Mouse (Mus musculus): Measurements from ENCODE around the gene Pde4d. TPM values are rescaled to one million over a fixed set of nuclear protein-coding genes. Genes with fewer than 3 reads are reported as not detected.

Pde4d gene
- polyA plus RNA-seq, 1 experiment from 2014 or later, result 32.1 TPM

- H3K4me1 ChIP-seq (ENCODE audit: control insufficient read depth, insufficient read depth, low read length), result no peaks in the 10 kb centered on the region
- H3K27ac ChIP-seq (ENCODE audit: low read depth, low read length), result no peak overlapping the region
- no peaks in the 10 kb centered on the region for H3K9me3 ChIP-seq (ENCODE audit: control insufficient read depth, low read length)
- ATAC-seq (ENCODE audit: low read depth), result no peak
- no peak overlapping the region for H3K9ac ChIP-seq (replicated peaks; ENCODE audit: low read depth, low read length)
- H3K4me3 ChIP-seq (ENCODE audit: low read depth, low read length), result no peak overlapping the region
- H3K36me3 ChIP-seq (ENCODE audit: control insufficient read depth, insufficient read depth, low read length), result no peaks in the 10 kb centered on the region
- H3K27me3 ChIP-seq (ENCODE audit: control insufficient read depth, insufficient read depth, low read length), result no peaks in the 10 kb centered on the region
- 68% methylated on average over 4 of the region's 4 CpGs for WGBS
- no peak overlapping the region for H3K4me2 ChIP-seq (ENCODE audit: low read depth, low read length)
Observed at GRCm38 (mm10) chr13:109802201-109802600, 1352.5 kb downstream of the Pde4d start.

- no peak for ATAC-seq (ENCODE audit: low read depth)
- no peak overlapping the region for H3K27ac ChIP-seq (ENCODE audit: low read depth, low read length)
- WGBS, result 87% methylated on average over 5 of the region's 5 CpGs
Observed at GRCm38 (mm10) chr13:109806193-109806966, 1356.6 kb downstream of the Pde4d start.

DNA sequence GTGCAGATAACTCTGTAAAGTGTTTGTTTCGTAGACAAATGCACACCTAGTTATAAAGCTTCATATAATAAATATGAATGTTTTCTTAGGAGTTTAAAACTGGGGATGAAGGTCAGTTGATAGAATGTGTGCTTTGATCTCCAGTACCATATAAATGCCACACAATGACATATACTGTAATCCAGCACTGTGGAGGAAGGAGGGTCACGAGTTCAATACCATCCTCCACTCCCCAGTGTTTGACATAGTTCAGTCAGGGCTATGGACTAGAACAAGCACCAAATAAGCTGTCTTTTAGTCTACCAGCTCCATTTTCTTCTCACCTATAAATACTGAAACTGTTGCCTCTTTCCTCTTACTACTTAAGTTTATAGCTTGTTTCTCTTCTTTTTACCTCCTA is 1357.3 kb downstream of the Pde4d start:
- ATAC-seq (ENCODE audit: low read depth), result no peak
- H3K9me3 ChIP-seq (ENCODE audit: control insufficient read depth, low read length), result no peaks in the 10 kb centered on the region
- WGBS, result 88% methylated on average over 2 of the region's 2 CpGs

More at GRCm38 (mm10) chr13:109806193-109806966, 1356.6 kb downstream of the Pde4d start:
- Histone ChIP-seq H3K9ac (replicated peaks; ENCODE audit: low read depth, low read length) (no peak overlapping the region), H3K27me3 (ENCODE audit: control insufficient read depth, insufficient read depth, low read length) (no peaks in the 10 kb centered on the region), H3K4me3 (ENCODE audit: low read depth, low read length) (no peak overlapping the region), H3K9me3 (ENCODE audit: control insufficient read depth, low read length) (no peaks in the 10 kb centered on the region), H3K36me3 (ENCODE audit: control insufficient read depth, insufficient read depth, low read length) (no peaks in the 10 kb centered on the region), H3K4me2 (ENCODE audit: low read depth, low read length) (no peak overlapping the region), H3K4me1 (ENCODE audit: control insufficient read depth, insufficient read depth, low read length) (no peaks in the 10 kb centered on the region)

DNA sequence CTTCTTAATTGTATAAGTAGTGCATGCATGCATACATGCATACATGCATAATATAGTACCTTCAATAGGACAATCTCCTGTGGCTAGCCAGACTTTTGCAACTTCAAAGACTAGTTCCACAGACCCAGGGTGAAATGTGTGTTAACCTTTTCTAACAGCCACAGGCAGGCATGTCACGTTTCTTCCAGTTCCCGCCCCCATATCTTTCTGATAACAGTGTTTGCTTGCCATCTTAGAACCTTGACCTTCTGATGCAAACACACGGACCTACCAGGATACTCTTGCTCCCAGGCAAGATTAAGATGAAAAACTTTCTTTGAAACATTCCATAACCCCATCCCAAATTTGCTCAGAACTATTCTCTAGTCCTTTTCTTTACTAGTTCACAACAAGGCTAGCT is 1357.7 kb downstream of the Pde4d start:
- Histone ChIP-seq H3K27ac (ENCODE audit: low read depth, low read length) (no peak overlapping the region), H3K9ac (replicated peaks; ENCODE audit: low read depth, low read length) (no peak overlapping the region), H3K36me3 (ENCODE audit: control insufficient read depth, insufficient read depth, low read length) (no peaks in the 10 kb centered on the region), H3K4me1 (ENCODE audit: control insufficient read depth, insufficient read depth, low read length) (no peaks in the 10 kb centered on the region), H3K4me3 (ENCODE audit: low read depth, low read length) (no peak overlapping the region), H3K9me3 (ENCODE audit: control insufficient read depth, low read length) (no peaks in the 10 kb centered on the region), H3K27me3 (ENCODE audit: control insufficient read depth, insufficient read depth, low read length) (no peaks in the 10 kb centered on the region), H3K4me2 (ENCODE audit: low read depth, low read length) (no peak overlapping the region)
- no peak for ATAC-seq (ENCODE audit: low read depth)
- 84% methylated on average over 3 of the region's 3 CpGs for WGBS

More for the DNA sequence above, 1357.3 kb downstream of the Pde4d start:
- H3K4me3 ChIP-seq (ENCODE audit: low read depth, low read length), result no peak overlapping the region
- H3K27me3 ChIP-seq (ENCODE audit: control insufficient read depth, insufficient read depth, low read length), result no peaks in the 10 kb centered on the region
- H3K27ac ChIP-seq (ENCODE audit: low read depth, low read length), result no peak overlapping the region
- H3K36me3 ChIP-seq (ENCODE audit: control insufficient read depth, insufficient read depth, low read length), result no peaks in the 10 kb centered on the region
- H3K9ac ChIP-seq (replicated peaks; ENCODE audit: low read depth, low read length), result no peak overlapping the region
- H3K4me2 ChIP-seq (ENCODE audit: low read depth, low read length), result no peak overlapping the region
- no peaks in the 10 kb centered on the region for H3K4me1 ChIP-seq (ENCODE audit: control insufficient read depth, insufficient read depth, low read length)

DNA sequence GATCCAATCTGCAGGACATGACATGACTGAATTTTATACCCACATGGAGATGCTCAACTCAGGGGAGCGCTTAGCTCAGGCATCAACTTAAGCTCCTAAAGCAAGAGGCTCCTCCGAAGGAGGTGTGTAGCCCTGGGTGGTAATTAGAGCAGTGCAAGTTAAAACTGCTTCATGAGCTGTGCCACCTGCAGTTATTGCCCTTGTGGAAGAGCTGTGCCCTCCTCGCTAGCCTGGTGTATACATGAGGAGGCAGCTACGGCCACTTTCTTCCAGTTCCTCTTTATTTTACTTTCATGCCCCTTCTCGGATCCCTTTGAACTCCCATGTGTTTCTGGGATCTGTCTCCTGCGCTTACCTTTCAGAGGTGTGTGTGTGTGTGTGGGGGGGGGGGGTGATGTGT is 1358.3 kb downstream of the Pde4d start:
- Histone ChIP-seq H3K27ac (ENCODE audit: low read depth, low read length) (no peak overlapping the region), H3K4me3 (ENCODE audit: low read depth, low read length) (no peak overlapping the region), H3K36me3 (ENCODE audit: control insufficient read depth, insufficient read depth, low read length) (no peaks in the 10 kb centered on the region), H3K9me3 (ENCODE audit: control insufficient read depth, low read length) (no peaks in the 10 kb centered on the region), H3K4me2 (ENCODE audit: low read depth, low read length) (no peak overlapping the region), H3K27me3 (ENCODE audit: control insufficient read depth, insufficient read depth, low read length) (no peaks in the 10 kb centered on the region), H3K4me1 (ENCODE audit: control insufficient read depth, insufficient read depth, low read length) (no peaks in the 10 kb centered on the region), H3K9ac (replicated peaks; ENCODE audit: low read depth, low read length) (no peak overlapping the region)
- WGBS, result 67% methylated on average over 6 of the region's 6 CpGs
- no peak for ATAC-seq (ENCODE audit: low read depth)

DNA sequence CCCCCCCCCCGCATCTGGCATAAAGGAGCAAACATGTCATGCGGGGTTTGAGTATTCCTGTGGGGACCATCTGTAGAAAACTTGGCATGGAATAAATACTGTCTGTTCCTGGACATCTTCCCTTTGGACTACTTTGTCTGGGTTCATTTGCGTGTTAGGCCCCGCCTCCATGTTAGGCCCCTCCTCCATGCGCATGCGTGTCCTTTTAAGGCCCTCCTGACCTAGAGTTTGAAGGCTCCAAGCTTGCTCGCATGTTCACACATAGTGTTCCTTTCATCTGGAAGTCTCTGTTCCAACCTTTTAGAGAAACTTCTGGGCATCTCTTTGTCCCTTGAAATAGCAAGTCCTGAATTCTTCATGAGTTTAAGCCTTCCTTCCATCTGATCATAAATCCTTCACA is 1359.2 kb downstream of the Pde4d start:
- 85% methylated on average over 6 of the region's 7 CpGs for WGBS
- Histone ChIP-seq H3K4me2 (ENCODE audit: low read depth, low read length) (no peak overlapping the region), H3K27me3 (ENCODE audit: control insufficient read depth, insufficient read depth, low read length) (no peaks in the 10 kb centered on the region), H3K9me3 (ENCODE audit: control insufficient read depth, low read length) (no peaks in the 10 kb centered on the region), H3K4me1 (ENCODE audit: control insufficient read depth, insufficient read depth, low read length) (no peaks in the 10 kb centered on the region), H3K4me3 (ENCODE audit: low read depth, low read length) (no peak overlapping the region), H3K36me3 (ENCODE audit: control insufficient read depth, insufficient read depth, low read length) (no peaks in the 10 kb centered on the region), H3K9ac (replicated peaks; ENCODE audit: low read depth, low read length) (no peak overlapping the region), H3K27ac (ENCODE audit: low read depth, low read length) (no peak overlapping the region)
- no peak for ATAC-seq (ENCODE audit: low read depth)

DNA sequence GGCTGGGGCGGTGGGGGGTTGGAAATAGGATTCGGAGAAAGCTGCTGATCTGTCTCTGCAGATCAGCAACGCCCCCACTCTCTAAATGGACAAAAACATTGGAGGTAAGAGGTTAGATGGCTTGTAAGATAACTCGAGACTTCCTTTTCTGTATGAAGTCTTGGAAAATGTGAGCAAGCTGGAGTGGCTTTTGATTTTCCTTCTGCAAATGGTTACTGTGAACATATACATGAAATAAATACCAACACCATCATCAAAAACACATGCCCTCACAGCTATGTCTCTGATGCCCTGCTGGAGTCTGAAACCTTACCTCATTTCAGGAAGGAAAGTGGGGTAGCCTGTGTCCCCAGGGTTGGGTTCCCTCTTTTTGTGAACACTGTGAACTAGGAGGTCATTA is 1359.9 kb downstream of the Pde4d start:
- Histone ChIP-seq H3K4me3 (ENCODE audit: low read depth, low read length) (no peak overlapping the region), H3K27ac (ENCODE audit: low read depth, low read length) (no peak overlapping the region), H3K27me3 (ENCODE audit: control insufficient read depth, insufficient read depth, low read length) (no peaks in the 10 kb centered on the region), H3K9ac (replicated peaks; ENCODE audit: low read depth, low read length) (no peak overlapping the region), H3K9me3 (ENCODE audit: control insufficient read depth, low read length) (no peaks in the 10 kb centered on the region), H3K4me2 (ENCODE audit: low read depth, low read length) (no peak overlapping the region), H3K4me1 (ENCODE audit: control insufficient read depth, insufficient read depth, low read length) (no peaks in the 10 kb centered on the region), H3K36me3 (ENCODE audit: control insufficient read depth, insufficient read depth, low read length) (no peaks in the 10 kb centered on the region)
- ATAC-seq (ENCODE audit: low read depth), result no peak
- 85% methylated on average over 4 of the region's 4 CpGs for WGBS

DNA sequence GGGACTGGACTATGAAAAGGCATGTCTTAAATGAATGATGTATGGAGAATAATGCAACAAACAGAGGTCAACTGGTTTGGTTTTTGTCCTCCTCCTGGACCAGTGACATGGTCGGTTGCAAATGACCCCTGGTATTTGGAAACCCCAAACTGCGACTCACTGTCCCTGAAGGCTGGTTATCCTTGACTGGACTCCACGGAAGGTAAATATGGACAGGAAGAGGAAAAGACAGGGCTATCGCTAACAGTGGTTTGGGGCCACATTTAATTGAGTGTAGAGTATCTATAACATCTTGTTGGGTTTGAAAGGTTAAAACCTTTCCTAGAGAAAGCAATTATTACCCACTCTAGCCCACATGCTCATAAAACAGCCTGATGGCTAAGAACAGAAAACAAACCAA is 1364.2 kb downstream of the Pde4d start:
- Histone ChIP-seq H3K36me3 (ENCODE audit: control insufficient read depth, insufficient read depth, low read length) (no peaks in the 10 kb centered on the region), H3K9ac (replicated peaks; ENCODE audit: low read depth, low read length) (no peak overlapping the region), H3K27ac (ENCODE audit: low read depth, low read length) (no peak overlapping the region), H3K4me1 (ENCODE audit: control insufficient read depth, insufficient read depth, low read length) (no peaks in the 10 kb centered on the region), H3K27me3 (ENCODE audit: control insufficient read depth, insufficient read depth, low read length) (no peaks in the 10 kb centered on the region), H3K4me2 (ENCODE audit: low read depth, low read length) (no peak overlapping the region), H3K4me3 (ENCODE audit: low read depth, low read length) (no peak overlapping the region), H3K9me3 (ENCODE audit: control insufficient read depth, low read length) (no peaks in the 10 kb centered on the region)
- ATAC-seq (ENCODE audit: low read depth), result no peak
- 95% methylated on average over 4 of the region's 4 CpGs for WGBS

DNA sequence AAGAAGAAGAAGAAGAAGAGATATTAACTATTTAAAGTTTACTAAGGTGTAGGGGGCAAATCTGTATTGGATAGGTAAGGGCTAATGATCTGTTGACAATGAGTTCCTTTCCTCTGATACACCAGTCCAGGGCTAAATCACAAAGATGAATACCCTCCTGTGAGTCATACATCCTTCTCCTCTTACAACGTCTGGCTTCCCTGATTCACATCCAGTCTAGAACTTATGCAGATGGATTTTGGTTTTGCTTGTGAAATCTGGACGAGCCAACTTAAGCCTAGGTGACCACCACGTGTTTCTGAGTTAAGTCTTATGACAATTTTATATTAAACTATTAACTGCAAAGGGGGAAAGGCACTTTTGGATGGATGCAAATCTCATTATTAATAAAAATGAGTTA is 1369.3 kb downstream of the Pde4d start:
- H3K4me3 ChIP-seq (ENCODE audit: low read depth, low read length), result no peak overlapping the region
- peaks cover 30% of the 10 kb centered on the region for H3K4me1 ChIP-seq (ENCODE audit: control insufficient read depth, insufficient read depth, low read length)
- no peaks in the 10 kb centered on the region for H3K27me3 ChIP-seq (ENCODE audit: control insufficient read depth, insufficient read depth, low read length)
- no peak overlapping the region for H3K9ac ChIP-seq (replicated peaks; ENCODE audit: low read depth, low read length)
- no peak for ATAC-seq (ENCODE audit: low read depth)
- WGBS, result 77% methylated on average over 3 of the region's 3 CpGs
- no peaks in the 10 kb centered on the region for H3K36me3 ChIP-seq (ENCODE audit: control insufficient read depth, insufficient read depth, low read length)
- H3K27ac ChIP-seq (ENCODE audit: low read depth, low read length), result no peak overlapping the region
- no peak overlapping the region for H3K4me2 ChIP-seq (ENCODE audit: low read depth, low read length)
- no peaks in the 10 kb centered on the region for H3K9me3 ChIP-seq (ENCODE audit: control insufficient read depth, low read length)

Measured in neural tube, embryonic 14.5 days (tissue).